Mouse (Mus musculus) kidney, embryonic 15.5 days (tissue): Measurements from ENCODE around the gene Rnaseh2b. TPM values are rescaled to one million over a fixed set of nuclear protein-coding genes. Genes with fewer than 3 reads are reported as not detected.

Experiments used
- ATAC-seq: fragments of 200-750 bp; cut with Nextera tagmentation; replicated peaks from 2 replicates; pipeline ENCODE4 v1.8.0; 2017; ENCODE audit warnings: moderate TSS enrichment; ENCODE audit not compliant: low FRiP score
- H3K27ac ChIP-seq: fragments of 300-500 bp; sonication (generic); 2 replicates; pipeline ENCODE4 v1.5.1; 2015; ENCODE audit warnings: mild to moderate bottlenecking, inconsistent platforms
- H3K27me3 ChIP-seq: fragments of 300-500 bp; sonication (generic); 2 replicates; pipeline ENCODE4 v1.6.1; 2015; ENCODE audit warnings: inconsistent platforms
- H3K36me3 ChIP-seq: fragments of 300-500 bp; sonication (generic); 2 replicates; pipeline ENCODE4 v1.6.1; 2015; ENCODE audit warnings: inconsistent platforms
- H3K4me1 ChIP-seq: fragments of 300-500 bp; sonication (generic); 2 replicates; pipeline ENCODE4 v1.6.1; 2015; ENCODE audit warnings: inconsistent platforms
- H3K4me2 ChIP-seq: fragments of 300-500 bp; sonication (generic); 2 replicates; pipeline ENCODE4 v1.6.1; 2015; ENCODE audit warnings: moderate library complexity, mild to moderate bottlenecking, inconsistent platforms
- H3K4me3 ChIP-seq: fragments of 300-500 bp; sonication (generic); replicated peaks from 2 replicates; pipeline ENCODE4 v1.5.1; 2015; ENCODE audit warnings: mild to moderate bottlenecking, inconsistent platforms
- H3K9ac ChIP-seq: fragments of 300-500 bp; sonication (generic); 2 replicates; pipeline ENCODE4 v1.6.1; 2015; ENCODE audit warnings: mild to moderate bottlenecking, inconsistent platforms
- H3K9me3 ChIP-seq: fragments of 300-500 bp; sonication (generic); replicated peaks from 2 replicates; pipeline ENCODE4 v1.6.1; 2016; ENCODE audit warnings: inconsistent platforms
- WGBS: fragments of 180-500 bp; shearing (Covaris S2); methylation state at CpG from one replicate; pipeline ENCODE4 v1.1.7; 2015; ENCODE audit warnings: mixed read lengths; 5-methylcytosine and 5-hydroxymethylcytosine counted together
- polyA plus RNA-seq: library from polyadenylated mRNA; unstranded; fragments of >200 nt; fragmentation: Nextera tagmentation; extraction: Ambion mirVana; gene quantifications from 2 replicates; pipeline ENCODE4 v1.2.1, GENCODE M21; 2015

Rnaseh2b gene
- polyA plus RNA-seq, 1 experiment from 2014 or later = 53.6 TPM

DNA sequence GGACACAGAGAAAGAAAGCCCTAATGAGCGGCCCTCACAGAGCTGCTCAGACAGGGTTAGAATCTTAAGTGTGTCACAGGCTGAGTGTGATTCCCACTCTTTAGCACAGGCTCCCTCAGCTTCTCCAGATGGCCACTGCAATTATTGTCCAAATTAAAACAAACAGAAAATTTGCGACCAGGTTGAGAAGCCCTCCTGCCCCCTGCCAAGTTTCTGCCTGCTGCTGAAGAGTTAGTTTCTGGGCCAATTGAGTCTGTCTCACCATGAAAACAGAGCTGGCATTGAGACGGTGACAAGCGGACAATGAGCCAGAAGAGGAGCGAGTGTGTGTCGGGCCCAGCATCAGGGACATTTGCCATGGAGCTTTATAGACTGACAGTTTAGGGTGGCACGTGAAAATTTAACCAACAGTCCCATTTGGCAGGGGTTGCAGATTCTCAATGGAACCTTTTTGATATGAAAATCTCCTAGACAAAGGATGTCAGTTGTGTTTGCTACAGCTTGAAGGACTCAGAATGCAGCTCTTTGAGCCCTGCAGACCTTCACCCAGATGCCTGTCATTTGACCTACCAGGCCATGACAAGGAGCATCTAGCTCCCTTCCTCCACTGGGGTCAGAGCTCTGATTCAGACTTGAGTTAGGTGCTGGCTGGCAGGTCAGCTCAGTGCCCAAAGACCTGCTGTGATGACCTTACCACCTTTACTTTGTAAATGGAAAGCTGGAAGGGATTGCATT, 123.8 kb downstream of the Rnaseh2b start:
- ATAC-seq = no peak
- H3K9me3 ChIP-seq = no peaks in the 10 kb centered on the region
- no peak overlapping the region for H3K4me2 ChIP-seq
- no peaks in the 10 kb centered on the region for H3K27me3 ChIP-seq
- H3K36me3 ChIP-seq = no peaks in the 10 kb centered on the region
- H3K9ac ChIP-seq = no peak overlapping the region
- 55% methylated on average over 7 of the region's 7 CpGs for WGBS
- H3K27ac ChIP-seq = no peak overlapping the region
- H3K4me1 ChIP-seq = no peaks in the 10 kb centered on the region
- H3K4me3 ChIP-seq = no peak overlapping the region

DNA sequence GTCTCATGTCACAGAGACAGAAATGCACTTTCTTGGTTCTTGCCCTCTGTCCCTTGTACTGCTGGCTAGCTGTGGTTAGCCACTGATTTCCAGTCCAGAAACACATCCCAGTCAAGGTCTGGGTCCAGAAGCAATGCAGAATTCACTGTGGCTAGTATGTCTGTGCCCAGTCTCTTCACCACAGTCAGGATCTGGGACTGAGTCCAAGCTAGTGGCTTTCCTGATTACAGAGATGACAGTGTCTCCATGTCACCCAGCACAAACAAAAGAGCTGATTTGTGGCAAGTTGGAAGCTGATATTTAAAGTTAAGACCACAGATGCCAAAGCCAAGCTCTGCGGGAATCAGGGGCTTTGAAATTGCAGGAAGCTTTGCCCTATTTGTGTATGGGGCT, 124.3 kb downstream of the Rnaseh2b start:
- no peak overlapping the region for H3K9ac ChIP-seq
- H3K27ac ChIP-seq = no peak overlapping the region

DNA sequence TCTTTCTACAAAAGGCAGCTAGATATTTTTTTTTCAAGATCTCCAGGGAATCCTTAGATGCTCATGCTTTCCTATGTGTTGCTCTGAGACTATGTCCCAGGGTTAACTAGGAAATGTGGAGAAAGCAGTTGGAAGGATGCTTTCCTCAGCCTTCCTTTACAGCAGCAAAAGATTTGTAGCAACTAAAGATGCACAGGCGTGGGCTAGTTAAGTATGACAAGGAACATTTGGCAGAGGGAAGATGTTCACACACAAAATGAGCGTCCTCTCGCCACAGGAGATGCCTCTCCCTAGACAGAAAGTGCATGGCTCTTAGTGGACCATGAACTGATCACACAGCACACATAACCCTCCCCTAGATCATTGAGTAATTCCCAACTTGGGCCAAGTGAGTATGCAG, 125.1 kb downstream of the Rnaseh2b start:
- H3K4me3 ChIP-seq = no peak overlapping the region
- no peaks in the 10 kb centered on the region for H3K9me3 ChIP-seq
- no peak overlapping the region for H3K9ac ChIP-seq
- WGBS = 74% methylated on average over 3 of the region's 3 CpGs
- ATAC-seq = no peak
- no peak overlapping the region for H3K4me2 ChIP-seq
- H3K36me3 ChIP-seq = no peaks in the 10 kb centered on the region
- no peak overlapping the region for H3K27ac ChIP-seq
- no peaks in the 10 kb centered on the region for H3K4me1 ChIP-seq
- no peaks in the 10 kb centered on the region for H3K27me3 ChIP-seq

More for the DNA sequence above, 124.3 kb downstream of the Rnaseh2b start:
- Histone ChIP-seq H3K4me3 (no peak overlapping the region), H3K27me3 (no peaks in the 10 kb centered on the region), H3K4me1 (no peaks in the 10 kb centered on the region), H3K9me3 (no peaks in the 10 kb centered on the region), H3K36me3 (no peaks in the 10 kb centered on the region), H3K4me2 (no peak overlapping the region)
- WGBS = 21% methylated on average over 1 of the region's 1 CpGs
- ATAC-seq = no peak

DNA sequence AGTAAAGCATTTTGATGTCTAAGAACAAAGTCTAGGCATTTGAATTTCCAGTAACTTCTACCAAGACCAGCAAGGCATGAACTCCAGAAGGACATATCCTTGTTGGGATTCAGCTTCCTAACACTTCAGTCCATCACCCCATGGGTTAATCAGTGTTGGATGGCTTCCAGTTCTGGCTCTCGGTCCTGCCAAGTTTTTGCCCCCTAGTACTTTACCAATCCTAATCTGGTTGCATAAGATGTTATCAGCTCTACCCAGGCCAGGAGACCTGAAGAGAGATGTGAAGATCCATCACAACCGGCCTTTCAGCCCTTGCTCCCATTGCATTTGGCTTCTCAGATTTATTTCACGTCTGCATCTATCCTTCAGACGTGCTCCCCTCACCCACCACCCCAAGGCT, 129.9 kb downstream of the Rnaseh2b start:
- Histone ChIP-seq H3K4me2 (no peak overlapping the region), H3K4me3 (no peak overlapping the region), H3K9me3 (no peaks in the 10 kb centered on the region), H3K9ac (no peak overlapping the region), H3K36me3 (no peaks in the 10 kb centered on the region), H3K27ac (no peak overlapping the region), H3K4me1 (no peaks in the 10 kb centered on the region), H3K27me3 (no peaks in the 10 kb centered on the region)
- ATAC-seq = no peak
- WGBS = 63% methylated on average over 4 of the region's 4 CpGs

Other genes starting within 250 kb of the Rnaseh2b start
- gene Dleu7, start 458 bp downstream of the Rnaseh2b start, polyA plus RNA-seq = 4.2 and 4.8 TPM in 2 replicates
- gene Gucy1b2, start 163.7 kb downstream of the Rnaseh2b start, polyA plus RNA-seq = not detected in 2 replicates